Mouse (Mus musculus): ENCODE data around the gene Tekt3. TPM values are rescaled to one million over a fixed set of nuclear protein-coding genes. Genes with fewer than 3 reads are reported as not detected.

Tekt3 gene
- polyA plus RNA-seq, 2 experiments from 2014 or later = not detected

- no peak for ATAC-seq
Measured at GRCm38 (mm10) chr11:63125832-63126456, 64.5 kb downstream of the Tekt3 start.

GRCm38 (mm10) chr11:63126976-63127375 is 65.5 kb downstream of the Tekt3 start:
- no peak for ATAC-seq

- ATAC-seq = no peak
Measured at GRCm38 (mm10) chr11:63127513-63127912, 66.1 kb downstream of the Tekt3 start.

- no peak for ATAC-seq
Measured at GRCm38 (mm10) chr11:63128784-63129183, 67.3 kb downstream of the Tekt3 start, which contains the start of gene Pmp22. Pmp22 (plus strand) TSS chr11:63128982.

GRCm38 (mm10) chr11:63129375-63129774 is 67.9 kb downstream of the Tekt3 start:
- ATAC-seq = no peak

- no peak for ATAC-seq
Measured at GRCm38 (mm10) chr11:63129840-63130239, 68.4 kb downstream of the Tekt3 start.

- no peak for ATAC-seq
Measured at GRCm38 (mm10) chr11:63130497-63130896, 69.0 kb downstream of the Tekt3 start.

GRCm38 (mm10) chr11:63131001-63131692 is 69.7 kb downstream of the Tekt3 start:
- ATAC-seq = no peak

- no peak for ATAC-seq
Measured at GRCm38 (mm10) chr11:63131693-63132040, 70.2 kb downstream of the Tekt3 start.

- no peak for ATAC-seq
Measured at GRCm38 (mm10) chr11:63132151-63132500, 70.7 kb downstream of the Tekt3 start.

- no peak for ATAC-seq
Measured at GRCm38 (mm10) chr11:63132501-63133435, 71.3 kb downstream of the Tekt3 start.

GRCm38 (mm10) chr11:63134021-63134420 is 72.6 kb downstream of the Tekt3 start:
- ATAC-seq = no peak

- ATAC-seq = no peak
Measured at GRCm38 (mm10) chr11:63134742-63135482, 73.5 kb downstream of the Tekt3 start.

- no peak for ATAC-seq
Measured at GRCm38 (mm10) chr11:63135622-63136021, 74.2 kb downstream of the Tekt3 start.

- ATAC-seq = no peak
Measured at GRCm38 (mm10) chr11:63136205-63136604, 74.8 kb downstream of the Tekt3 start.

GRCm38 (mm10) chr11:63136836-63137416 is 75.5 kb downstream of the Tekt3 start:
- ATAC-seq = no peak

- ATAC-seq = no peak
Measured at GRCm38 (mm10) chr11:63138739-63139138, 77.3 kb downstream of the Tekt3 start.

GRCm38 (mm10) chr11:63142311-63142710 is 80.9 kb downstream of the Tekt3 start:
- no peak for ATAC-seq

- ATAC-seq = no peak
Measured at GRCm38 (mm10) chr11:63142816-63143215, 81.4 kb downstream of the Tekt3 start.

GRCm38 (mm10) chr11:63143486-63143885 is 82.0 kb downstream of the Tekt3 start:
- ATAC-seq = no peak

All from CD4-positive, CD25-positive, alpha-beta regulatory T cell, adult 4 months (primary cell).